Mouse (Mus musculus) Patski (cell line): Measurements from ENCODE around the gene Mid1. TPM values are rescaled to one million over a fixed set of nuclear protein-coding genes. Genes with fewer than 3 reads are reported as not detected.

Experiments
- ATAC-seq: fragments of 100-300 bp; one replicate; pipeline ENCODE4 v1.8.0; 2021
- CTCF ChIA-PET: fragments of 350-600 bp; sonication (Branson Sonifier 250); formaldehyde crosslinking; loops from one replicate; lab custom pipeline; 2022; ENCODE audit warnings: inconsistent platforms; lab: Charles Lee
- POLR2A ChIA-PET: fragments of 350-600 bp; sonication (Branson Sonifier 250); formaldehyde crosslinking; loops from one replicate; lab custom pipeline; 2022; ENCODE audit warnings: antibody characterized with exemption, inconsistent platforms; lab: Charles Lee
- DNase-seq: peaks from one replicate; pipeline ENCODE4 v3.0.0-alpha.2; 2011; ENCODE audit warnings: low read depth, low spot score
- H3K27me3 ChIP-seq: fragments of 371-371 bp; one replicate; pipeline ENCODE4 v1.5.1; 2021
- CTCF ChIP-seq: fragments of 100-300 bp; IDR thresholded peaks from one replicate; pipeline ENCODE4 v1.5.1; 2021
- in situ Hi-C: fragments of 300-500 bp; cut with MboI; formaldehyde crosslinking; loops from 3 replicates; pipeline ENCODE4 v1.11.1; 2018; ENCODE audit warnings: low pct_unique_long_range_greater_than_20kb, mixed read lengths
- polyA plus RNA-seq: library from polyadenylated mRNA; unstranded; gene quantifications from one replicate; pipeline ENCODE4 v1.2.3, GENCODE M21; 2021

Mid1 gene
- polyA plus RNA-seq, 1 experiment from 2014 or later = 105 TPM

GRCm38 (mm10) chrX:169758001-169758400, 73.0 kb downstream of the Mid1 start:
- ChIA-PET CTCF (no interaction called here), POLR2A (no interaction called here)
- no peaks in the 10 kb centered on the region for H3K27me3 ChIP-seq
- TF ChIP-seq CTCF = no peak
- ATAC-seq (no peak), DNase-seq (no peak)
- in situ Hi-C loops = no loop called here

GRCm38 (mm10) chrX:169779535-169779934, 94.5 kb downstream of the Mid1 start, which contains the start of gene 4933400A11Rik:
Gene 4933400A11Rik, minus strand, starts transcription at chrX:169779635.
- ChIA-PET POLR2A (no interaction called here), CTCF (interaction anchor here (1.1 kb wide), 1 partner anchor 12 kb away, joined by 4 read pairs; no protein-coding TSS in a partner anchor)
- no peaks in the 10 kb centered on the region for H3K27me3 ChIP-seq
- TF ChIP-seq CTCF = no peak
- DNase-seq (no peak), ATAC-seq (no peak)
- in situ Hi-C loops = no loop called here

- no peak for TF ChIP-seq CTCF
- no peaks in the 10 kb centered on the region for H3K27me3 ChIP-seq
- ATAC-seq (no peak), DNase-seq (no peak)
- CTCF ChIA-PET = no interaction called here
- in situ Hi-C loops = loop anchor here (5.0 kb wide), 1 partner anchor 102 kb away; the partner anchor contains the start of gene Mid1
- POLR2A ChIA-PET = no interaction called here
These were observed 104.7 kb downstream of the Mid1 start for GRCm38 (mm10) chrX:169789702-169790101.

GRCm38 (mm10) chrX:169792879-169793278, 107.9 kb downstream of the Mid1 start:
- ChIA-PET CTCF (no interaction called here), POLR2A (no interaction called here)
- ATAC-seq (no peak), DNase-seq (no peak)
- TF ChIP-seq CTCF = no peak
- in situ Hi-C loops = no loop called here
- no peaks in the 10 kb centered on the region for H3K27me3 ChIP-seq

GRCm38 (mm10) chrX:169794421-169794820, 109.4 kb downstream of the Mid1 start:
- ATAC-seq (peak; percentile 36), DNase-seq (no peak)
- no peaks in the 10 kb centered on the region for H3K27me3 ChIP-seq
- TF ChIP-seq CTCF = no peak
- ChIA-PET POLR2A (interaction anchor here (1.2 kb wide), 1 partner anchor 9 kb away, joined by 3 read pairs; no protein-coding TSS in a partner anchor), CTCF (no interaction called here)
- in situ Hi-C loops = no loop called here

GRCm38 (mm10) chrX:169794831-169795311, 109.9 kb downstream of the Mid1 start:
- DNase-seq (peak; percentile 82), ATAC-seq (peak; percentile 97)
- POLR2A ChIA-PET = interaction anchor here (1.2 kb wide), 1 partner anchor 9 kb away, joined by 3 read pairs; no protein-coding TSS in a partner anchor
- no peak for TF ChIP-seq CTCF
- no peaks in the 10 kb centered on the region for H3K27me3 ChIP-seq
- in situ Hi-C loops = no loop called here
- CTCF ChIA-PET = interaction anchor here (0.8 to 1.2 kb wide), 2 partner anchors 17 to 462 kb away, joined by 3 read pairs; no protein-coding TSS in a partner anchor

- no peak for TF ChIP-seq CTCF
- in situ Hi-C loops = no loop called here
- DNase-seq = no peak
These were observed 112.1 kb downstream of the Mid1 start for GRCm38 (mm10) chrX:169797148-169797547.

GRCm38 (mm10) chrX:169798987-169799680, 114.1 kb downstream of the Mid1 start:
- ChIA-PET POLR2A (no interaction called here), CTCF (interaction anchor here (0.6 to 1.6 kb wide), 8 partner anchors 36 to 361 kb away, joined by 3 to 4 read pairs (median 3); no protein-coding TSS in a partner anchor)
- peak; percentile 60 for TF ChIP-seq CTCF
- in situ Hi-C loops = no loop called here
- H3K27me3 ChIP-seq = no peaks in the 10 kb centered on the region
- DNase-seq (no peak), ATAC-seq (no peak)

More at GRCm38 (mm10) chrX:169797148-169797547, 112.1 kb downstream of the Mid1 start:
- ATAC-seq = no peak
- ChIA-PET POLR2A (no interaction called here), CTCF (interaction anchor here (1.6 kb wide), 1 partner anchor 359 kb away, joined by 4 read pairs; no protein-coding TSS in a partner anchor)
- no peaks in the 10 kb centered on the region for H3K27me3 ChIP-seq

GRCm38 (mm10) chrX:169800238-169800637, 115.2 kb downstream of the Mid1 start:
- in situ Hi-C loops = loop anchor here (5.0 kb wide), 3 partner anchors 82 to 468 kb away; no protein-coding TSS in a partner anchor
- DNase-seq (no peak), ATAC-seq (no peak)
- ChIA-PET CTCF (interaction anchor here (0.8 to 1.5 kb wide), 4 partner anchors 10 to 81 kb away, joined by 3 to 4 read pairs (median 3); no protein-coding TSS in a partner anchor), POLR2A (no interaction called here)
- no peaks in the 10 kb centered on the region for H3K27me3 ChIP-seq
- TF ChIP-seq CTCF = no peak

- ATAC-seq (no peak), DNase-seq (peak; percentile 22)
- TF ChIP-seq CTCF = no peak
- ChIA-PET CTCF (no interaction called here), POLR2A (no interaction called here)
- no peaks in the 10 kb centered on the region for H3K27me3 ChIP-seq
- in situ Hi-C loops = no loop called here
These were observed 120.8 kb downstream of the Mid1 start for GRCm38 (mm10) chrX:169805791-169806190.

GRCm38 (mm10) chrX:169807744-169808143, 122.7 kb downstream of the Mid1 start:
- ChIA-PET POLR2A (no interaction called here), CTCF (no interaction called here)
- H3K27me3 ChIP-seq = no peaks in the 10 kb centered on the region
- in situ Hi-C loops = no loop called here
- TF ChIP-seq CTCF = no peak
- no peak for DNase-seq
- no peak for ATAC-seq
